Mouse (Mus musculus): ENCODE data around the gene Ptprd.

DNA sequence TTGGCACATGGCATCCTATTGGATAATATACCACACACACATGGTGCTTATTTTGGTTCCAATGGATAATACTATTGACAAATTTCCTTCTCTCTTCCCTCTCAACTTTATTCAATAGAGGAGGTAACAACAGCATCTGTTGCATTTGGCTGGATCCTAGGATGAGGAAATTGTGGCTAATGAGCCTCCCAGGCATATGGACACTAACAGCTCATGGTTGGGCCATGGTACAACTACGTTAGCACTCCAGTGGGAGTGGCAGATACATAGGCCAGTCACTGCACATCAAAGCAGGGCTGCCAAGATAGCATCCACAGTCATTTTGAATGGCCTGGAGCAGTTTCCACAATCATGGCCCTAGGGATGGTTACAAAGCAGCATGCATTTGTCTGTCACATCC lies 2238.4 kb downstream of the Ptprd start:
- TF ChIP-seq CTCF (conservative IDR thresholded peaks at IDR 0.05; ENCODE audit: low read length) (no peak), NANOG (IDR thresholded peaks at IDR 0.05; ENCODE audit: borderline replicate concordance, low read length) (no peak)
